Mouse (Mus musculus): ENCODE data around the gene Zfp53. TPM values are rescaled to one million over a fixed set of nuclear protein-coding genes. Genes with fewer than 3 reads are reported as not detected.

Gene Zfp53
- total RNA-seq, 2 experiments from 2014 or later = 1.3 to 1.5 TPM

DNA sequence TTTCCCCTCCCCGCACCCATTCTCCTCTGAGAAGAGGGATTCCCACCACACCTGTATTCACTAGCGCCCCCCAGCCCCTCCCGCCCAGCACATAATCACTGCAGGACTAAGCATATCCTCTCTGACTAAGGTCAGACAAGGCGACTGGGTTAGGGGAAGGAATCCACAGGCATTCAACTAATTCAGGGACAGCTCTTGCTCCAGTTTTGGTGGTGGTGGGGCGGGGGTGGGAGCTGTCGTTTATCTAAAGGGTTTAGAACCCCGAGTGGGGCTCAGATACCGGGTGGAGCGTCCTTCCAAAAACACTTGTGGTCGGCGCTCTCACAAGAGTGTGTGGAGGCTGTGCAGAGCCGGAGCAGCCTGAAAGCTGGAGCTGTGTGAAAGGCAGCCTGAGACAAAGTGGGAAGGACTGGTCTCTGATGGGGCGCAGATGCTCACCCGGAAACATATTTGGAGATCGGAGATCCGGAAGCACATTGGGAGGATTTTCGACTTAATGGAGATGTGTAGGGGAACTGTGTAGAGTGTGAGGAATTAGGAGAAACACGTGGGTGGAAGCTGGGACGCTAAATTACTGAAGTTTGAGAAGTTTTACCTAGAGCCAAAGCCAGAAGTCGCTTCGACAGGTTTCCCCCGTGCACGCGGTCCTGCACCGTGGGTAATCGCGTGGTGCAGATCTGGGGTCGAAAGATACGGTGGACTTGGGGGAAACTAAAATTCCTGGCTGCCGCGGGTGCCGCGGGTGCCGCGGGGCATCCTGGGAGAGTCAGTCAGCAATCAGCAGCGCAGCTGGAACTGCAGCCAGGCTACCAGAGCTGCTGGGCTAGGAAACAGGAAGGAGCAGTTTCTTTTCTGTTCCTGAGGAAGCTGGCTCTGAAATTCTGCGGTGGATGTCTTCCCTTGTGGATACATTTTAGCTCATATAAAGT is 27.7 kb downstream of the Zfp53 start:
- DNase-seq = peak; percentile 78
- intact Hi-C loops (cut with DNase I; ENCODE audit: low total_unique reads) = loop anchor here (10.0 kb wide), 1 partner anchor 242 kb away; no protein-coding TSS in a partner anchor

DNA sequence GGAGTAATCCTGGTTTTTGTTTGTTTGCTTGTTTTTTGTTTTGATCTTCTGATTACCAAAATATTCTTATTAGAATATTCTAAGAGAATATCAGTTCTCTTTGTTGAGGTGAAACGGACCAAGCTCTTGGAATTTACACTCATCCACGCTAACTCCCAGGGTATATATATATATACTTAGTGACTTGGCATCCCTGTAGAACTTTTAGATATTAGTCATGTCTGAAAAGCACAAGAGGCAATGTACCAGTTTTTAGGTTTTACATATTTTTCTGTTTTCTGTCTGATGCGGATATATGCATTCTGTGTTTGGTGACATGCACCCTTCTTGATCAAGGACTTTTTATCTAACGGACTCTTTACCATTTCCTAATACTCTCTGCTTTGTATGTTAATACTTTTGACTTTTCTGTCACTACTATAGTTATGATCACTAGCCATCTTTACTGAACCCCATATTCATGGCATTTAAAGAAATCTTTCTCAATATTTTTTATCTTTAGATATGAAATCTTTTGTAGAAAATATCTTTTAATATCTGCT is 28.4 kb downstream of the Zfp53 start:
- DNase-seq = no peak
- intact Hi-C loops (cut with DNase I; ENCODE audit: low total_unique reads) = loop anchor here (10.0 kb wide), 1 partner anchor 242 kb away; no protein-coding TSS in a partner anchor

DNA sequence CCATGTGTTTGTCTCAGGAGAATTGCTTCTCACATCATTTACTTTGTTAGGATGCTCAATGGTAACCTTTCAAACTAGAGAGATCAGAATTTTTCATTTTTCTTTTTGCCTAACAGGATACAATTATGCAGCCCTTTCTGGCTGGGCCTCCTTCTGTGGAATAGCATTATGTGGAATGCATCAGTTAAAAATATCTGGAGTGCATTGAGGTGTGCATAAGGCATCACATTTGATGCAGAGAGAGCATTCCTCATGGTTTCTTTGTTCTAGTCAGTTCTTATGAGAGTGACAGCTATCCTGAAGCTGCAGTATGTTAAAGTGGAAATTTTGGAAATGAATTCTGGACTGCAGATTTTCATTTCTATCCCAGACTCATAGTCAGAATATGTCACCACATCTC is 37.5 kb downstream of the Zfp53 start:
- no peak for DNase-seq
- intact Hi-C loops (cut with DNase I; ENCODE audit: low total_unique reads) = no loop called here

DNA sequence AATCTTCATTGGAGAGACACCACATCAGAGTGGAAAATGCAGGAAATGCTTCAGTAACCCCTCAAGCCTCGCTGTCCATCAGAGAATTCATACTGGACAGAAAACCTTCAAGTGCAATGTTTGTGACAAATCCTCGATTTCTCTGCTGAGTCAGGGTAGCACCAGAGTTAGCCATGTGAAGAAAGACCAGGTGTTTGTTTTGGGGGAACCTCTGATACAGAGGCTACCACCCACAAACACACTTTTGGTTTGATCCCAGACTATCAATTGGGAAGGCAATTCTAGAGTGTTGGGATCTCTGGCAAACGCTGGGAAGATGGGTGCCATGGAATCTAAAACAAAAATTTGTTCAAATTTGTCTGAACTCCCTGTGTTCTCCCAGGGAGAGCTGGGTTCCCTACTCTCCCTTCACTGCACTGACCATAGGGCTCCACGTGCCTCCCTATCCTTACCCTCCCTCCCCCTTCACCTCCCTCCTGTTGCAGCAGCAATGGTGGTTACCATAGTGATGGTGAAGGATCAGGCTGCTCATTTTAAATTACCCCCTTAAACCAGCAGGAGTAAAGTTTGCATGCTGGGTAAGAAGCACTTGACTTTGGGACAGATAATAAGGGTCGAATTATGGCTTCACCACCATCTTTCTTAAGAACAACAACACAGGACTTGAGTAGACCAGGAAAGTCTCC is 42.0 kb downstream of the Zfp53 start:
- intact Hi-C loops (cut with DNase I; ENCODE audit: low total_unique reads) = no loop called here
- no peak for DNase-seq

DNA sequence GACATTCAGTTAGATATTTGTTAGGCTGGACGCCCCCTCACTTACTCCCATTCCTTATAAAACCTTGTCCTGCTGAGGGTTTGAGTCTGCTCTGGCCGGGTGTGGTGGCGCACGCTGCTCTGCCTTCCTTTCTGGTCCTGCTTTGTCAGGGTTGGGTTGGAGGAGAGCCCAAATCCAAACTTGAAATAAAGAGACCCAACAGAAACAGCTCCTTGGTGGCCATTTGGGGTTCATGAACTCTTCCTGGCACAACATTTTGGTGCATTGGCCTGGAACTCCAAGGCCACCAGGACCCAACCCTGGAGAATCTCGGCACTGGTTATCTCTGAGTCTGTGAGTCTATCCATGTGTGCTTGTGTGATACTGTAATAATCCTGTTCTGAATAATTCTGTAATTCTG is 42.8 kb downstream of the Zfp53 start:
- intact Hi-C loops (cut with DNase I; ENCODE audit: low total_unique reads) = no loop called here
- peak; percentile 17 for DNase-seq

DNA sequence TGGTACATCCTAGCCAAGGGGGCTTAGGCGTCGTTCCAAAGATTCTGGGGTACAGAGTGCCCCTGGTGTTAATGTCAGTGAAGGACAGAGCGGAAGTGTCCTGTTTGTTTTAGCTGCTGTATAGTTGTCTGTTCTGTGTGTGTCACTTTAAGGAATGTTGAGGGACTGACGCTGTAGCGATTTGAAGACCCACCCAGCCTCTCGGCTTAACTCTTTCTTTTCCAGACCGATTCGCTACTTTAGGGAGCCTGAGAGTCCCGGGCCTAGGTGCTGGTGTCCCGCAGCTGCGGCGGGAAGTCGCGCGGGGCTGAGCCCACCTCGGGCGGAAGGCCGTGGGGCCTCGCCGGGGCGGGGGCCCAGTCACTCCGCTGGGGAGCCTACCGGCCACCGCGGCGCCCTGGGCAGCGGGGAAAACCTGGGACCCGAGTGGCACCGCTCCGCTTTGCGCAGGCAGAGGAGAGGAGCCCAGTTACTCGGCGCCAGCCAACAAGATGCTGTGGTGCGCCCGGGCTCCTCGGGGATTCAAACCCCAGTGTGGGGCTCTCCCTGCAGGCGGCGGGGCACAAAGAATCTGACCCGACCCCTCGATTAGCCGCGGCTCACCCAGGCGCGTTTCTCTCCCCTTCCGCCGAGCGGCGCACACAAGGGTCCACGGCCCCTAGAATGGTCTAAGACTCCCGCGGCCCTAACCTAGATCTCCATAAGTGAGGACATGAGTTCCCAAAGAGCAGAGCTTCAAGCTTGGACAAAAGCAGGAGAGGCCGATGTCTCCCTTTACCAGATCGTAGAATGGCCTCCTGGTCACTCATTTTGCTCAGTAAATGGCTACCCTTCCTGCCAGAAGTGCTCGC is 43.5 kb downstream of the Zfp53 start:
- DNase-seq = peak; percentile 66
- intact Hi-C loops (cut with DNase I; ENCODE audit: low total_unique reads) = no loop called here

DNA sequence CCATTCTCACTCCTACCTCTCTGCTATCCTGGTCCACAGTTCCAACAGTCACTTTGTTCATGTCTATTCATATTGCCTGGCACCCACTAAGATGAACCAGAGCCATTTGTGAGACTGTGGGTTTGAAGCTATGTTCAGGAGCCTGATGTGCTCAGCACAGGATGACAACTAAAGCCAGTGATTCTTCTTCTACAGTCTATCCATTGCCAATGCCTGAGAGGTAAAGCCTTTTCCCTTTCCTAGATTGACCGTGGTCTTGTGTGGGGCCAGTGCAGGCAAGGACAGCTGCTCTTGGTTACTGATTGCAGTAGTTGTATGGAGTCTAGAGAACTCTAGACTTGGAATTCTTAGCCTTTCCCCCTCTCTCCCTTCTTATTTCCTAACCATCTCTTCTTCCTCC is 45.2 kb downstream of the Zfp53 start:
- intact Hi-C loops (cut with DNase I; ENCODE audit: low total_unique reads) = no loop called here
- DNase-seq = no peak

DNA sequence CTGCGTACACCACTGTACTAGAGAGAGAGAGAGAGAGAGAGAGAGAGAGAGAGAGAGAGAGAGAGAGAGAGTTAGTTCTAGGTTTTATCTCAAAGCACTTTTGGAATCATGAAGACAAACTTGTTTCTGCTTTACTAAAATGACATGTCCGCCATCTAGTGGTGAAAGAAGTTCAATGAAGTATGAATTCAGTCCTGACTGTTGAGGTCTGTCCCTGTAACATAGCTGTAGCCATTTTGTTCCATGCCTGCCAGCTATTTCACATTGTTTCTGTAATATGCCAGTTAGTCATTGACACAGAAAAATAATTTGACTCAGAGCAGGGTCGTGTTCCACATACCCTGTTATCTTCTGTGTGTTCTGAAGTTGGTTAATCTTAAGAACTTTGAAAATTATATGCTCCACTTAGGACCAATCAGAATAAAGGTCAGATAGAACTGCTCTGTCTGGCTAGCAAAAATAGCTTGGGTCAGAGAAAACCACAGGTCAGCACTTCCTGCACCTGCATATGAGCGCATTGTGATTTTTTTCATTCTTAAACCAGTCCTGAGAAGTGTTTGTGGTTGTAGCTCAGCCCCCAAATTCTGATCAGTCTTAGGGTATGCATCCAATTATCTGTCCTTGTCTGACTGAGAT is 45.8 kb downstream of the Zfp53 start:
- intact Hi-C loops (cut with DNase I; ENCODE audit: low total_unique reads) = no loop called here
- DNase-seq = no peak

DNA sequence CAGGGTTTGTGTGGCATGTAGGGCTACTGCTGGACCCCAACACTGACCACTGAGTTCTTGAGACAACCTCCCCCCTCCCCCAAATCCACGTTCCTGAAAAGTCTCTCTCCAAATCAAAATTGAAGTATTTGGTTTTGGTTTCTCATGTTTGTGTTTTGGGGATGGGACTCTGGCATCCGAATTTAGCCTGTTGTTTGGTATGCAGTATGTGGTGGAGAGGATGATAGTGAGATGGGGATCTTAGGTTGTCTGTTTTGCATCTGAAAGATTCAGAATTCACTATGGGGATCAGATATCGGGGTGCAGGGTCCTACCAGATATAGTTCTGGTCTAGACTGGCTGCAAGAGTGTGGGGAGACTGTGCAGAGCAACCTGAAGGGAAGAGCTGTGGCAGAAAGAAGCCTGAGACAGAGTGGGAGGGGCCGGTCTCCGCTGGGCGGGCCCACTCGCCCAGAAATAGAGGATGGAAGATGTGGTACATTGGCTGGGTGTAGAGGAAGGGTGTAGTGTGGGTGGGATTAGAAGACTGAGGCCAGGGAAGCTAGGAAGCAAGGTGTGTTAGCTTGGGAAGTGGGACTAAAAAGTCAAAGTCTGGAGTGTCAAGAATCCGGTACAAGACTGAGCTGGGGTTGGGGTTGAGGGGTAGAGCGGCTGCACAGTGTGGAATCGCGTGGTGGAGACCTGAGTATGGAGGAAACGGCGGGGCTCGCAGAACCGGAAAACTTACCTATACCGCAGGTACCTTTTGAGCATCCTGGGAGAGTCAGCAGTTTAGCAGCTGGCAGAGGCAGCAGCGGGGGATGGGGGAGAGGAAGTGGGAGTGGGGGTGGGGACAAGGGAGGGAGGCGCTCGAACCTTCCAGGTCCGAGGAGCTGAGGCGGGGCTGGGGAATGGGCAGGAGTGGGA is 46.6 kb downstream of the Zfp53 start, which contains the start of gene Zfp52:
TSS of gene Zfp52 (plus strand) at position 444 of the 906 bp plus-strand sequence.
- intact Hi-C loops (cut with DNase I; ENCODE audit: low total_unique reads) = no loop called here

DNA sequence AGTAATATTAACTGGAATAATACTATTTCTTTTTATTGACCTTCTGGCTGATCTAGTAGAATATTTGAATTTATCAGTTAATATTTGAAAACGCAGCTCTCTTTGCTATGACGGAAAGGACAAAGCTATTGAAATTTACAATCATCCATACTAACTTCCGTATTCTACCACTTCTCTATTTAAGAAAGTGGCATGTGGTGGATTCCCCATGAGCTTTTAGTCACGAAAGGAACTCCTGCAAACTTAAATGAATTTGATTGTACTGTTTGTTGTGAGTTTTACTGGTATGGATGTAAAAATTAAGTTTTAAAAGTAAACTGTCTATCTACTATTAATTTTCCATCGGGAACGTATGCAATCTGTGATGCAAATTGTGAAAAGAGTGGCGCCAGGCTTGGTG is 47.3 kb downstream of the Zfp53 start:
- intact Hi-C loops (cut with DNase I; ENCODE audit: low total_unique reads) = no loop called here
- no peak for DNase-seq

More for the DNA sequence above, 46.6 kb downstream of the Zfp53 start, which contains the start of gene Zfp52:
- DNase-seq = peak; percentile 66

DNA sequence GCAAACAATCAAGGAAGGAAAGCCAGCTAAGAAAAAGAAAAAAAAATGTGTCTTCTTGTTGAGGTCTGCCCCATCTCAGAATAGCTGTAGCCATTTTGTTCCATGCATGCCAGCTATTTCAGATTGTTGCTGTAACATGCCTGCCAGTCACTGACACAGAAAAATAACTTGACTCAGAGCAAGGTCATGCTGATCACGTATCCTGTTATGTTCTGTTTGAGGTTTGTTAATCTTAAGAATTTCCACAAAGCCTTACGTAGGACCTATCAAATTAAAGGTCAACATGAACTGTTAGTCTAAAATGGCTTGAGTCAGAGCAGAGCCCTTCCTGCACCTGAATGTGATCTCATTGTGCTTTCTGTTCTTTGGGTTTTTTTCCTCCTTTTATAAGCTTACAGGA is 47.9 kb downstream of the Zfp53 start:
- intact Hi-C loops (cut with DNase I; ENCODE audit: low total_unique reads) = no loop called here

DNA sequence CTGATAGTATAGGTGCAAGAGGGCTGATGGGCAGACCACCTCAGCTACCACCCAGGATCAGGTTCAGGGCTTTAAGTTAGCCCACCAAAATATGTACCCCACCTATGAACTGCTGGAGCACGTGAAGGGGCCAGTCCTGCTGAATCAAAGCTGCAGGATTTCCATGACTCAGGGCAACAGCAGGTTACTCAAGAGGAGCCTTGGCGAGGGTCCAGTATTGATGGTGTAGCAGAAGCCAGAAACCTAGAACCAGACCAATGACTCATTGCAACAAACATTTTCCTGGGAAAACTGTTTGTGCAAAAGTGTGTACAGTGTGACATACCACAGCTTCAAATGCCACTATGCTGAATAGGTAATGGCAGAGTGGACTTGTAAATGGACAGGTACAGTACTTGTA is 69.0 kb downstream of the Zfp53 start:
- no peak for DNase-seq
- intact Hi-C loops (cut with DNase I; ENCODE audit: low total_unique reads) = no loop called here

More for the DNA sequence above, 47.9 kb downstream of the Zfp53 start:
- no peak for DNase-seq

Other genes with a start within 250 kb of the Zfp53 start
- gene Vmn1r235, start 232.6 kb upstream of the Zfp53 start, total RNA-seq (2021) = not detected
- not detected for gene Vmn1r236, start 206.1 kb upstream of the Zfp53 start, total RNA-seq (2021)
- not detected for gene Vmn1r237, start 177.1 kb upstream of the Zfp53 start, total RNA-seq (2021)
- under 1 TPM; 0.40 to 0.64 TPM for gene Zfp677, start 105.2 kb upstream of the Zfp53 start, total RNA-seq (2021)
- gene Zfp54, start 65.8 kb upstream of the Zfp53 start, total RNA-seq (2021) = 1 to 10 TPM in 1 of 2 experiments, under 1 TPM in 1; 0.66 to 1.1 TPM
- gene Zfp51, start 38.6 kb upstream of the Zfp53 start, total RNA-seq (2021) = 1 to 10 TPM; 4.5 to 5.0 TPM
- 1 to 10 TPM; 3.3 to 3.9 TPM for gene Zfp52, start 46.5 kb downstream of the Zfp53 start, total RNA-seq (2021)
- 1 to 10 TPM; 2.6 to 2.7 TPM for gene Zfp948, start 78.0 kb downstream of the Zfp53 start, total RNA-seq (2021)
- 1 to 10 TPM; 1.7 to 2.0 TPM for gene Zfp983, start 161.6 kb downstream of the Zfp53 start, total RNA-seq (2021)
- gene Gm10226, start 202.9 kb downstream of the Zfp53 start, total RNA-seq (2021) = 1 to 10 TPM in 1 of 2 experiments, not detected in 1; 1.3 TPM
- gene Zfp760, start 218.7 kb downstream of the Zfp53 start, total RNA-seq (2021) = 1 to 10 TPM; 1.3 to 1.8 TPM
- gene Zfp229, start 241.8 kb downstream of the Zfp53 start, total RNA-seq (2021) = 1 to 10 TPM; 4.5 to 4.6 TPM

Data from gastrocnemius, postnatal 14 days (tissue).